In genomic region chr17:23682530-23682929, GRCm38 (mm10) we compare ENCODE assay signal across 25 mouse cellular contexts. TPM values are rescaled to one million over a fixed set of nuclear protein-coding genes. Genes with fewer than 3 reads are reported as not detected.
DNase-seq lines count a peak whose midpoint lies in the region; ATAC-seq and TF ChIP-seq lines count a peak whose summit lies in the region.
"Had no signal": no experiment of that assay in that cellular context is flagged by ENCODE, and none has a peak within 500 bp of the region (broad histone marks: within the 10 kb centered on the region; RNA-seq: fewer than 3 reads in every experiment).

No protein-coding gene starts in this region.

- peaks cover 13% of the 10 kb centered on the region for H3K4me1 ChIP-seq in midbrain, embryonic 11.5 days (ENCODE audit: control insufficient read depth, insufficient read depth, low read length)
- peaks cover 2% of the 10 kb centered on the region; the same call in 1 of the 2 replicates for H3K4me1 ChIP-seq in midbrain, postnatal 0 days (ENCODE audit: insufficient read depth, low read length)
- H3K4me1 ChIP-seq in embryonic facial prominence, embryonic 14.5 days (ENCODE audit: control insufficient read depth, insufficient read depth, low read length) = peaks cover 17% of the 10 kb centered on the region
- H3K4me1 ChIP-seq in limb, embryonic 14.5 days (ENCODE audit: control insufficient read depth, insufficient read depth, low read length) = peaks cover 31% of the 10 kb centered on the region

- ATAC-seq in midbrain, embryonic 11.5 days (ENCODE audit: low FRiP score) = no peak
- no peak for ATAC-seq in midbrain, postnatal 0 days (ENCODE audit: low FRiP score)
- no peak for ATAC-seq in embryonic facial prominence, embryonic 14.5 days (ENCODE audit: low read depth)
- no peak for ATAC-seq in limb, embryonic 14.5 days (ENCODE audit: low FRiP score, low read depth)
- ATAC-seq: forebrain, embryonic 16.5 days had no signal

- H3K9me3 ChIP-seq in midbrain, embryonic 11.5 days (ENCODE audit: control insufficient read depth, low read length) = no peaks in the 10 kb centered on the region
- H3K9me3 ChIP-seq in midbrain, postnatal 0 days (ENCODE audit: low read length) = no peaks in the 10 kb centered on the region
- no peaks in the 10 kb centered on the region for H3K9me3 ChIP-seq in embryonic facial prominence, embryonic 14.5 days (ENCODE audit: control insufficient read depth, low read length)
- no peaks in the 10 kb centered on the region for H3K9me3 ChIP-seq in limb, embryonic 14.5 days (ENCODE audit: control insufficient read depth, low read length)
- H3K9me3 ChIP-seq: G1E; heart, embryonic 12.5 days; midbrain, embryonic 12.5 days had no signal

- H3K36me3 ChIP-seq in midbrain, embryonic 11.5 days (ENCODE audit: control insufficient read depth, insufficient read depth, low read length) = no peaks in the 10 kb centered on the region
- H3K36me3 ChIP-seq in midbrain, postnatal 0 days (ENCODE audit: insufficient read depth, low read length) = no peaks in the 10 kb centered on the region
- H3K36me3 ChIP-seq in embryonic facial prominence, embryonic 14.5 days (ENCODE audit: control insufficient read depth, insufficient read depth, low read length) = no peaks in the 10 kb centered on the region
- no peaks in the 10 kb centered on the region for H3K36me3 ChIP-seq in limb, embryonic 14.5 days (ENCODE audit: control insufficient read depth, insufficient read depth, low read length)
- H3K36me3 ChIP-seq: G1E; heart, embryonic 12.5 days; midbrain, embryonic 12.5 days had no signal

- 77% methylated on average over 3 of the region's 3 CpGs for WGBS in midbrain, embryonic 11.5 days
- WGBS in midbrain, postnatal 0 days = 77% methylated on average over 3 of the region's 3 CpGs
- 76% methylated on average over 3 of the region's 3 CpGs for WGBS in embryonic facial prominence, embryonic 14.5 days
- 62% methylated on average over 3 of the region's 3 CpGs for WGBS in limb, embryonic 14.5 days

- peaks cover 55% of the 10 kb centered on the region for H3K27me3 ChIP-seq in midbrain, embryonic 11.5 days (ENCODE audit: control insufficient read depth, insufficient read depth, low read length)
- H3K27me3 ChIP-seq in midbrain, postnatal 0 days (ENCODE audit: insufficient read depth, low read length) = peaks cover 46% of the 10 kb centered on the region
- H3K27me3 ChIP-seq in embryonic facial prominence, embryonic 14.5 days (replicated peaks; ENCODE audit: control insufficient read depth, insufficient read depth, low read length) = peaks cover 67% of the 10 kb centered on the region
- H3K27me3 ChIP-seq in limb, embryonic 14.5 days (ENCODE audit: control insufficient read depth, insufficient read depth, low read length) = peaks cover 44% of the 10 kb centered on the region

- DNase-seq in kidney, adult 18-20 months = peak; percentile 13
- DNase-seq in kidney, adult 11 months = no peak
- peak; percentile 77 for DNase-seq in midbrain, embryonic 11.5 days (ENCODE audit: low spot score, missing footprints)
- DNase-seq in midbrain, postnatal 0 days (ENCODE audit: low spot score) = no peak
- DNase-seq in embryonic facial prominence, embryonic 14.5 days (ENCODE audit: low spot score) = no peak
- no peak for DNase-seq in limb, embryonic 14.5 days (ENCODE audit: low spot score)
- DNase-seq in adrenal gland, adult (ENCODE audit: inconsistent age in 2 of 2, low spot score in 1 of 2) = no peak
- no peak for DNase-seq in urinary bladder, postnatal 36 days (ENCODE audit: low spot score in 2 of 2)
- DNase-seq: adrenal gland, postnatal 14 days; cerebellum, adult 2 months; heart, postnatal 36 days; left cerebral cortex, postnatal 4 days; lung, postnatal 4 days; retina, postnatal 1 day; right cerebral cortex, postnatal 4 days; thymus, postnatal 25 days had no signal

- no peak for TF ChIP-seq CTCF in midbrain, postnatal 0 days (IDR thresholded peaks at IDR 0.05)

- no peak overlapping the region for H3K9ac ChIP-seq in midbrain, embryonic 11.5 days (ENCODE audit: low read length)
- no peak overlapping the region for H3K9ac ChIP-seq in midbrain, postnatal 0 days (replicated peaks; ENCODE audit: low read length, poor library complexity, severe bottlenecking)
- peak overlapping the region; percentile 53 for H3K9ac ChIP-seq in embryonic facial prominence, embryonic 14.5 days (ENCODE audit: low read depth, low read length)
- H3K9ac ChIP-seq in limb, embryonic 14.5 days (ENCODE audit: low read depth, low read length, severe bottlenecking) = no peak overlapping the region
- H3K9ac ChIP-seq: midbrain, embryonic 12.5 days had no signal

- no peak for TF ChIP-seq POLR2A in limb, embryonic 14.5 days (IDR thresholded peaks at IDR 0.05; ENCODE audit: borderline replicate concordance, extremely low read depth, insufficient read depth, insufficient read length)

- no peak overlapping the region for H3K27ac ChIP-seq in midbrain, embryonic 11.5 days (ENCODE audit: low read depth, low read length)
- H3K27ac ChIP-seq in midbrain, postnatal 0 days (ENCODE audit: low read depth, low read length) = no peak overlapping the region
- no peak overlapping the region for H3K27ac ChIP-seq in embryonic facial prominence, embryonic 14.5 days (replicated peaks; ENCODE audit: low read depth, low read length)
- no peak overlapping the region for H3K27ac ChIP-seq in limb, embryonic 14.5 days (replicated peaks; ENCODE audit: low read depth, low read length)
- H3K27ac ChIP-seq: midbrain, embryonic 12.5 days had no signal

- H3K4me3 ChIP-seq in midbrain, embryonic 11.5 days (ENCODE audit: low read depth, low read length) = no peak overlapping the region
- no peak overlapping the region for H3K4me3 ChIP-seq in midbrain, postnatal 0 days (ENCODE audit: low read depth, low read length)
- H3K4me3 ChIP-seq in embryonic facial prominence, embryonic 14.5 days (ENCODE audit: low read depth, low read length) = peak overlapping the region; percentile 26
- no peak overlapping the region; the same call in 1 of the 2 replicates for H3K4me3 ChIP-seq in limb, embryonic 14.5 days (replicated peaks; ENCODE audit: low read length)
- H3K4me3 ChIP-seq: heart, embryonic 12.5 days; midbrain, embryonic 12.5 days had no signal

- no peak overlapping the region for H3K4me2 ChIP-seq in midbrain, embryonic 11.5 days
- no peak overlapping the region for H3K4me2 ChIP-seq in midbrain, postnatal 0 days (ENCODE audit: low read depth, low read length, poor library complexity, severe bottlenecking)
- H3K4me2 ChIP-seq in embryonic facial prominence, embryonic 14.5 days (ENCODE audit: low read depth, low read length) = peak overlapping the region; percentile 33
- peak overlapping the region; percentile 34 for H3K4me2 ChIP-seq in limb, embryonic 14.5 days (replicated peaks; ENCODE audit: low read depth, low read length, severe bottlenecking)
- H3K4me2 ChIP-seq: heart, embryonic 12.5 days had no signal

RNA-seq across cellular contexts. Expression of gene Cldn9, which starts 1.3 kb away (rescaled TPM):
- 0.58 and 0.82 TPM in 2 replicates for polyA plus RNA-seq in midbrain, embryonic 11.5 days (2014; fragmentation: Nextera tagmentation; extraction: Ambion mirVana)
- total RNA-seq in midbrain, postnatal 0 days (2014; rRNA removed) = 0.19 and 0.55 TPM in 2 replicates
- polyA plus RNA-seq in midbrain, postnatal 0 days (2015; fragmentation: Nextera tagmentation; extraction: Ambion mirVana) = 0.25 TPM in 1 of 2 replicates, not detected in the other
- polyA plus RNA-seq in embryonic facial prominence, embryonic 14.5 days (2014; fragmentation: Nextera tagmentation; extraction: Ambion mirVana) = 14.6 and 17.9 TPM in 2 replicates
- 4.0 and 5.1 TPM in 2 replicates for polyA plus RNA-seq in limb, embryonic 14.5 days (2012; rRNA removed)
- 5.9 and 9.6 TPM in 2 replicates for polyA plus RNA-seq in limb, embryonic 14.5 days (2014; fragmentation: Nextera tagmentation; extraction: Ambion mirVana)
- total RNA-seq: adrenal gland, postnatal 14 days; common myeloid progenitor, adult 5-6 weeks; G1E; heart, postnatal 36 days had no signal
- polyA plus RNA-seq: G1E; heart, embryonic 12.5 days; liver, embryonic 16.5 days had no signal

RNA-seq across cellular contexts. Expression of gene Cldn6, which starts 3.5 kb away (rescaled TPM):
- polyA plus RNA-seq in midbrain, embryonic 11.5 days (2014; fragmentation: Nextera tagmentation; extraction: Ambion mirVana) = 2.3 and 2.5 TPM in 2 replicates
- 0.60 and 0.99 TPM in 2 replicates for total RNA-seq in midbrain, postnatal 0 days (2014; rRNA removed)
- 0.31 and 0.56 TPM in 2 replicates for polyA plus RNA-seq in midbrain, postnatal 0 days (2015; fragmentation: Nextera tagmentation; extraction: Ambion mirVana)
- polyA plus RNA-seq in embryonic facial prominence, embryonic 14.5 days (2014; fragmentation: Nextera tagmentation; extraction: Ambion mirVana) = 17.0 and 22.6 TPM in 2 replicates
- 13.6 and 14.0 TPM in 2 replicates for polyA plus RNA-seq in limb, embryonic 14.5 days (2012; rRNA removed)
- 11.3 and 14.7 TPM in 2 replicates for polyA plus RNA-seq in limb, embryonic 14.5 days (2014; fragmentation: Nextera tagmentation; extraction: Ambion mirVana)
- total RNA-seq: common myeloid progenitor, adult 5-6 weeks; G1E; gastrocnemius, adult 18-20 months; heart, postnatal 36 days; layer of hippocampus, adult 8-10 months; left cerebral cortex, adult 18-20 months had no signal
- polyA plus RNA-seq: G1E had no signal

RNA-seq across cellular contexts. Expression of gene Tnfrsf12a, which starts 5.3 kb away (rescaled TPM):
- 2.0 and 2.2 TPM in 2 replicates for polyA plus RNA-seq in midbrain, embryonic 11.5 days (2014; fragmentation: Nextera tagmentation; extraction: Ambion mirVana)
- total RNA-seq in midbrain, postnatal 0 days (2014; rRNA removed) = 3.9 and 4.2 TPM in 2 replicates
- 3.3 TPM in 2 replicates for polyA plus RNA-seq in midbrain, postnatal 0 days (2015; fragmentation: Nextera tagmentation; extraction: Ambion mirVana)
- 23.3 and 30.7 TPM in 2 replicates for polyA plus RNA-seq in embryonic facial prominence, embryonic 14.5 days (2014; fragmentation: Nextera tagmentation; extraction: Ambion mirVana)
- polyA plus RNA-seq in limb, embryonic 14.5 days (2012; rRNA removed) = 13.6 and 16.1 TPM in 2 replicates
- 20.3 and 24.0 TPM in 2 replicates for polyA plus RNA-seq in limb, embryonic 14.5 days (2014; fragmentation: Nextera tagmentation; extraction: Ambion mirVana)

RNA-seq across cellular contexts. Expression of gene Thoc6, which starts 8.8 kb away (rescaled TPM):
- 55.1 and 57.0 TPM in 2 replicates for polyA plus RNA-seq in midbrain, embryonic 11.5 days (2014; fragmentation: Nextera tagmentation; extraction: Ambion mirVana)
- total RNA-seq in midbrain, postnatal 0 days (2014; rRNA removed) = 16.7 and 21.5 TPM in 2 replicates
- 21.1 and 23.2 TPM in 2 replicates for polyA plus RNA-seq in midbrain, postnatal 0 days (2015; fragmentation: Nextera tagmentation; extraction: Ambion mirVana)
- polyA plus RNA-seq in embryonic facial prominence, embryonic 14.5 days (2014; fragmentation: Nextera tagmentation; extraction: Ambion mirVana) = 35.1 and 38.1 TPM in 2 replicates
- polyA plus RNA-seq in limb, embryonic 14.5 days (2012; rRNA removed) = 45.5 and 51.2 TPM in 2 replicates
- polyA plus RNA-seq in limb, embryonic 14.5 days (2014; fragmentation: Nextera tagmentation; extraction: Ambion mirVana) = 41.8 and 44.2 TPM in 2 replicates

RNA-seq across cellular contexts. Expression of gene Hcfc1r1, which starts 9.1 kb away (rescaled TPM):
- 37.4 and 40.6 TPM in 2 replicates for polyA plus RNA-seq in midbrain, embryonic 11.5 days (2014; fragmentation: Nextera tagmentation; extraction: Ambion mirVana)
- total RNA-seq in midbrain, postnatal 0 days (2014; rRNA removed) = 87.3 and 194 TPM in 2 replicates
- polyA plus RNA-seq in midbrain, postnatal 0 days (2015; fragmentation: Nextera tagmentation; extraction: Ambion mirVana) = 210 and 212 TPM in 2 replicates
- polyA plus RNA-seq in embryonic facial prominence, embryonic 14.5 days (2014; fragmentation: Nextera tagmentation; extraction: Ambion mirVana) = 94.8 and 107 TPM in 2 replicates
- polyA plus RNA-seq in limb, embryonic 14.5 days (2012; rRNA removed) = 63.4 and 73.3 TPM in 2 replicates
- polyA plus RNA-seq in limb, embryonic 14.5 days (2014; fragmentation: Nextera tagmentation; extraction: Ambion mirVana) = 85.3 and 85.4 TPM in 2 replicates

Comparison
In these comparisons a context has a peak if more than half of its experiments do, and no peak if none do; other contexts are left out.
1. DNase-seq: peak in kidney, adult 18-20 months (single experiment) and midbrain, embryonic 11.5 days (single experiment); none in kidney, adult 11 months (single experiment), midbrain, postnatal 0 days (single experiment), embryonic facial prominence, embryonic 14.5 days (single experiment), limb, embryonic 14.5 days (single experiment), adrenal gland, adult (0 of 2) and urinary bladder, postnatal 36 days (0 of 2).
2. H3K4me2 ChIP-seq: peak in embryonic facial prominence, embryonic 14.5 days (single experiment) and limb, embryonic 14.5 days (single experiment); none in midbrain, embryonic 11.5 days (single experiment) and midbrain, postnatal 0 days (single experiment).